Mouse (Mus musculus): ENCODE measurements at regions not wholly inside any gene's neighbourhood (a gene's known extent, or its start where the extent isn't known, plus 50 kb on each side); places are given as distances from the start of the nearest gene placed in this dataset.

DNA sequence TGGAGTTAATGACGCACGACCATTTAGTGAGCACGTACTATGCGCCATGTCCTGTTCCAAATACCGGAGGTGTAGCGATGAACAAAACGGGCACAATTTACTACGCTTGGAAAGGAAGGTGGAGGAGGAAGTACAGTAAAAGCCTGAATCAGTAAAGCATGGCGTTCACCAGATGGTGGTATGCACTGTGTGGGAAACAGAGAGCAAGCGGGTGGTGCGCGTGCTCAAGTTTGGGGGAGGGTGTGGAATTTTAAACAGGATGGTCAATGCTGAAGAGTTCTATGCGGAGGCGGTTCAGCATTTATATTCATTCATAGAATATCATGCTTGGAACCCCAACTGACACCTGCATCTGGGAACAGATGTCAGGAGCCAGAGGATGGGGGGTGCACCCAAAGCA lies 164.7 kb upstream of the Slco3a1 start:
- H3K27ac ChIP-seq, result no peak overlapping the region
- 94% methylated on average over 14 of the region's 14 CpGs for WGBS
- ATAC-seq (ENCODE audit: low FRiP score, low read depth), result no peak
- no peak overlapping the region for H3K4me3 ChIP-seq
- no peak overlapping the region for H3K4me2 ChIP-seq (replicated peaks)
- H3K9me3 ChIP-seq, result no peaks in the 10 kb centered on the region
- H3K27me3 ChIP-seq, result no peaks in the 10 kb centered on the region
- H3K9ac ChIP-seq, result no peak overlapping the region
- no peaks in the 10 kb centered on the region for H3K36me3 ChIP-seq
- no peaks in the 10 kb centered on the region for H3K4me1 ChIP-seq

GRCm38 (mm10) chr7:74709993-74710581 lies 155.5 kb upstream of the Slco3a1 start:
- H3K9me3 ChIP-seq, result no peaks in the 10 kb centered on the region
- peaks cover 5% of the 10 kb centered on the region; the same call in 1 of the 2 replicates for H3K4me1 ChIP-seq
- no peaks in the 10 kb centered on the region for H3K36me3 ChIP-seq
- H3K4me2 ChIP-seq (replicated peaks), result no peak overlapping the region
- H3K27me3 ChIP-seq, result no peaks in the 10 kb centered on the region
- H3K4me3 ChIP-seq, result no peak overlapping the region
- no peak for ATAC-seq (ENCODE audit: low FRiP score, low read depth)
- H3K9ac ChIP-seq, result no peak overlapping the region
- 71% methylated on average over 7 of the region's 7 CpGs for WGBS
- no peak overlapping the region for H3K27ac ChIP-seq

DNA sequence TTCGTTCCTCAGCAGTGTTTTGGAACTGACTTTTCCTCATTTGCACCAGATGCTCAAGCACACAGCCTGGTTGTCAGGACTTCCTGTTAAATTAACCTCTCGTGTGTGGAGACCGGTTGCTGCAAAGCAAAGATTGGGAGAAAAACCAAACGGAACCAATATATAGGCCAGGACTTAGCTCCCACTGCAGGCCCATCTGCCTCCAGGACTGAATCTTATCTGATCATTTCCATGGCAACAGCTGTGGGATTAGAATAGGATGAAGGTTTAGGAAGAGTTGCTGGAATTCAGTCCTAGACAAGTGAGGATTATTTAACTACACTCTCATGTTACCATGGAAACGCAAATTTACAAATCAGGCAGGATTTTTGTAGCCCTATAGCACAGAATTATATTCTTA lies 154.4 kb upstream of the Slco3a1 start:
- Histone ChIP-seq H3K4me3 (no peak overlapping the region), H3K36me3 (no peaks in the 10 kb centered on the region), H3K27ac (no peak overlapping the region), H3K4me2 (replicated peaks) (no peak overlapping the region), H3K27me3 (no peaks in the 10 kb centered on the region), H3K9me3 (no peaks in the 10 kb centered on the region), H3K9ac (no peak overlapping the region), H3K4me1 (peaks cover 5% of the 10 kb centered on the region; the same call in 1 of the 2 replicates)
- 46% methylated on average over 5 of the region's 5 CpGs for WGBS
- no peak for ATAC-seq (ENCODE audit: low FRiP score, low read depth)

GRCm38 (mm10) chr7:74703533-74703932 lies 149.0 kb upstream of the Slco3a1 start:
- H3K4me2 ChIP-seq (replicated peaks), result no peak overlapping the region
- WGBS, result 74% methylated on average over 4 of the region's 4 CpGs
- H3K4me1 ChIP-seq, result peaks cover 2% of the 10 kb centered on the region; the same call in 1 of the 2 replicates
- H3K4me3 ChIP-seq, result no peak overlapping the region
- H3K27me3 ChIP-seq, result no peaks in the 10 kb centered on the region
- H3K9ac ChIP-seq, result no peak overlapping the region
- ATAC-seq (ENCODE audit: low FRiP score, low read depth), result no peak
- no peaks in the 10 kb centered on the region for H3K9me3 ChIP-seq
- H3K27ac ChIP-seq, result no peak overlapping the region
- no peaks in the 10 kb centered on the region for H3K36me3 ChIP-seq

GRCm38 (mm10) chr7:74697794-74698354 lies 143.3 kb upstream of the Slco3a1 start:
- Histone ChIP-seq H3K4me3 (no peak overlapping the region), H3K4me1 (no peaks in the 10 kb centered on the region), H3K9ac (no peak overlapping the region), H3K27ac (no peak overlapping the region), H3K36me3 (no peaks in the 10 kb centered on the region), H3K27me3 (no peaks in the 10 kb centered on the region), H3K4me2 (replicated peaks) (no peak overlapping the region), H3K9me3 (no peaks in the 10 kb centered on the region)
- 83% methylated on average over 3 of the region's 3 CpGs for WGBS
- ATAC-seq (ENCODE audit: low FRiP score, low read depth), result no peak

DNA sequence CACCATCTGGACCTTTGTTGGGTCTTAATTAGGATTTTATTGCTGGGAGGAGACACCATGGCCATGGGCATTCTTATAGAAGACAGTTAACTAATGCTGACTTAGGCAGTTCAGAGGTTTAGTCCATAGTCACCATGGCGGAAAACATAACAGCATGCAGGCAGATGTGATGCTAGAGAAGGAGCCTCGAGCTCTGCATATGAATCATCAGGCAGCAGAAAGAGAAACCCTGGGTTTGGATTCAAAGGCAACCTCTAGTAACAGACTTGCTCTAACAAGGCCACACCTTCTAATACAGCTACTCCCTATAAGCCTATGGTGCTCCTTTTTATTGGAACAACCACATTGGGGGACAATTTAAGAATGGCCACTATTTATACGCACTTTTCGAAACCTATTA lies 141.7 kb upstream of the Slco3a1 start:
- no peaks in the 10 kb centered on the region for H3K27me3 ChIP-seq
- no peak overlapping the region for H3K4me2 ChIP-seq (replicated peaks)
- H3K27ac ChIP-seq, result no peak overlapping the region
- no peak for ATAC-seq (ENCODE audit: low FRiP score, low read depth)
- H3K9me3 ChIP-seq, result no peaks in the 10 kb centered on the region
- H3K36me3 ChIP-seq, result no peaks in the 10 kb centered on the region
- no peak overlapping the region for H3K4me3 ChIP-seq
- H3K9ac ChIP-seq, result no peak overlapping the region
- 87% methylated on average over 4 of the region's 4 CpGs for WGBS
- H3K4me1 ChIP-seq, result no peaks in the 10 kb centered on the region

GRCm38 (mm10) chr7:74693049-74693448 lies 138.5 kb upstream of the Slco3a1 start:
- WGBS, result 72% methylated on average over 3 of the region's 3 CpGs
- H3K27ac ChIP-seq, result no peak overlapping the region
- no peaks in the 10 kb centered on the region for H3K27me3 ChIP-seq
- H3K4me1 ChIP-seq, result no peaks in the 10 kb centered on the region
- no peak overlapping the region for H3K9ac ChIP-seq
- no peak for ATAC-seq (ENCODE audit: low FRiP score, low read depth)
- no peaks in the 10 kb centered on the region for H3K36me3 ChIP-seq
- H3K9me3 ChIP-seq, result no peaks in the 10 kb centered on the region
- H3K4me3 ChIP-seq, result no peak overlapping the region
- H3K4me2 ChIP-seq (replicated peaks), result no peak overlapping the region

DNA sequence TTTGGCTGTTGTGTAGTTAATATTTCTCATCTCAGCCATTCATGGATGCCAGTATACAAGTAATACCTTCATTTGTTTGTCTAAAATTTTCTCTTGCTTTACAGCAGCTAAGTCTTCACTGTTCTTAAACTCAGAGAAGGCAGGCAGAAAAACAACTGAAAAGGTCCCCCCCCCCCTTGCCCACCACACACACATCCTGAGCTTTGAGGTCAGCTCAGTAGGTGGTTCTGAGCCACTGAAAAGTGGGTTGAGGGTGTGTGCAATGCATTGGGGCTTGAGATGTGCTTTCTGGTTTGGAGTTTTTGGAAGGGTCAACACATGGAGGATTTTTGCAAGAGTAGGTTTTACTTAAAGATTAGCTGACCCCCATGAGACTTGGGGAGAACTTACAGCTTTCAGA lies 136.1 kb upstream of the Slco3a1 start:
- no peak for ATAC-seq (ENCODE audit: low FRiP score, low read depth)
- no peak overlapping the region for H3K4me3 ChIP-seq
- H3K4me2 ChIP-seq (replicated peaks), result no peak overlapping the region
- no peak overlapping the region for H3K9ac ChIP-seq
- no peak overlapping the region for H3K27ac ChIP-seq
- H3K4me1 ChIP-seq, result no peaks in the 10 kb centered on the region
- H3K9me3 ChIP-seq, result no peaks in the 10 kb centered on the region
- no peaks in the 10 kb centered on the region for H3K36me3 ChIP-seq
- no peaks in the 10 kb centered on the region for H3K27me3 ChIP-seq

DNA sequence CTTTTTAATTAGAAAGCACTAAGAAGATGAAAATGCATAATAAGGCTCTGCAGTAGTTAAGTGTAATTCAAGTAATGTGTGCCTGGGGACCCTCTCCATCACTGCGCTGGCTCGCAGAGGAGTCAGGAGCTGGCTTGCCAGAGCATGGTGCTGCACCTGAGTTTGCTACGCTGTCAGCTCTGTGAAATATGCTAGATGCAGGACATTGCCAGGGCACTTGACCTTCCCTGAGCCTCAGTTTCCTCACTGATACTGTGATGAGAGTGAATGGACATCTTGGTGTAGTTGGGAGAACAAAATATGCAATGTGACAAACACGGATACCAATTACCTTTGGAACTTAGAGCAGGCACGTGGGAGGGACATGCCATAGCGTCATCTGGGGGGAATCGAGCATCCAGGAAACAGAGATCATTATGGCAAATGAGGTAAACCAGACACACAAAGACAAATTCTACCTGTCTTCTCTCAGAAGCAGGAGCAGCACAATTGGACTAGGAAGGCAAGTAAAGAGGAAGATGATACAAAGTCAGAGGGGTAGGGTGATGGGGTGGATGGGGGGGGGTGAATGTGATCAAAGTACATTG lies 133.6 kb upstream of the Slco3a1 start:
- Histone ChIP-seq H3K9me3 (no peaks in the 10 kb centered on the region), H3K27me3 (no peaks in the 10 kb centered on the region), H3K9ac (no peak overlapping the region), H3K27ac (no peak overlapping the region), H3K4me1 (no peaks in the 10 kb centered on the region), H3K36me3 (no peaks in the 10 kb centered on the region), H3K4me3 (no peak overlapping the region), H3K4me2 (replicated peaks) (no peak overlapping the region)
- WGBS, result 64% methylated on average over 7 of the region's 7 CpGs
- no peak for ATAC-seq (ENCODE audit: low FRiP score, low read depth)

DNA sequence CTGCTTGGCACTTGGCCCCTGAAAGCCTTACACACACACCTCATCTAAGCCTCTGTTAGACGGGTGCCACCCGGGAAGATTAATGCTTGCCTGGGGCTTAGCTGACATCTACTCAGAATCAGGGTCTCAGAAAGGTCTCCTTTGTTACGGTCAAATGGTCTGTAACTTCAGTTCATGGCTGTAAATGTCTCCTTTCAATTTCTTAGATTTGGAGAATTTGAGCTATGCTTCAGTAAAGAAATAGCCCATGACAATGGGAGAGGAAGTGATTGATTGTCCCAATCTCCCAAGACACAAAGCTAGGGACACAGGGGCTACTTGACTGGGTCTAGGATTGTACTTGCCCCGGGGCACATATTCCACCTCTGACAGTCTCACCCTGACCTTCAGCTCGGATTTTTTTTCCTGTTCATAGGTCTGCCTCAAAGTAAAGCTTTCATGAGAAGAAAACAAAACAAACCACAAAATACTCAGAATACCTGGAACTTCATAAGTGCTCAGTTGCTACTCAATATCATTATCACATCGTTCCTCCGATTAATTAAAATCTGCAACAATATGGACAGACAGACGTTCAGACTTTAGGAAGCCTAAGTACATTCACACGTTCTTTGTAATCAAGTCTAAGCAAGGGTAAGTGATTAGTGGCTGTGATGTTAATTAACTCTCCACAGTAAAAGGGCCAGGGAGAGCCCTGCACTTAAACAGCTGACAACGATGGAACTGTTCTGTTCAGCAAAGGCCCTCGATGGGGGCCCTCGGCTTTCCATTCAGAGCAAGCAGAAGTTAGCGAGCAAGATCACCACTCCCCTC lies 132.9 kb upstream of the Slco3a1 start:
- no peaks in the 10 kb centered on the region for H3K36me3 ChIP-seq
- H3K27ac ChIP-seq, result no peak overlapping the region
- 43% methylated on average over 13 of the region's 13 CpGs for WGBS
- H3K4me2 ChIP-seq (replicated peaks), result no peak overlapping the region
- no peaks in the 10 kb centered on the region for H3K9me3 ChIP-seq
- H3K9ac ChIP-seq, result no peak overlapping the region
- no peak overlapping the region for H3K4me3 ChIP-seq
- H3K4me1 ChIP-seq, result no peaks in the 10 kb centered on the region
- no peaks in the 10 kb centered on the region for H3K27me3 ChIP-seq
- no peak for ATAC-seq (ENCODE audit: low FRiP score, low read depth)

GRCm38 (mm10) chr7:74683979-74684378 lies 129.4 kb upstream of the Slco3a1 start:
- no peaks in the 10 kb centered on the region for H3K36me3 ChIP-seq
- H3K4me3 ChIP-seq, result no peak overlapping the region
- no peak overlapping the region for H3K4me2 ChIP-seq (replicated peaks)
- no peak for ATAC-seq (ENCODE audit: low FRiP score, low read depth)
- no peaks in the 10 kb centered on the region for H3K9me3 ChIP-seq
- 73% methylated on average over 2 of the region's 2 CpGs for WGBS
- no peak overlapping the region for H3K9ac ChIP-seq
- H3K27me3 ChIP-seq, result no peaks in the 10 kb centered on the region
- no peaks in the 10 kb centered on the region for H3K4me1 ChIP-seq
- no peak overlapping the region for H3K27ac ChIP-seq

- H3K9ac ChIP-seq, result no peak overlapping the region
- H3K9me3 ChIP-seq, result no peaks in the 10 kb centered on the region
- no peaks in the 10 kb centered on the region for H3K4me1 ChIP-seq
- no peak overlapping the region for H3K4me3 ChIP-seq
- H3K27ac ChIP-seq, result no peak overlapping the region
- no peak overlapping the region for H3K4me2 ChIP-seq (replicated peaks)
- H3K36me3 ChIP-seq, result no peaks in the 10 kb centered on the region
- H3K27me3 ChIP-seq, result no peaks in the 10 kb centered on the region
- no peak for ATAC-seq (ENCODE audit: low FRiP score, low read depth)
- WGBS, result 76% methylated on average over 4 of the region's 4 CpGs
These were observed 119.2 kb upstream of the Slco3a1 start for GRCm38 (mm10) chr7:74673626-74674295.
